Mouse (Mus musculus) limb, embryonic 13.5 days (tissue): ENCODE data around the gene Chst12. TPM values are rescaled to one million over a fixed set of nuclear protein-coding genes. Genes with fewer than 3 reads are reported as not detected.
"Not testable (repeated sequence)": the region's sequence is repeated elsewhere in the genome, so short reads cannot be mapped to it uniquely, and the experiment has no call there.

ENCODE experiments used
- ATAC-seq: fragments of 200-750 bp; cut with Nextera tagmentation; 2 replicates; pipeline ENCODE4 v1.8.0; 2017; ENCODE audit warnings: low read depth, moderate number of reproducible peaks, moderate TSS enrichment; ENCODE audit not compliant: low FRiP score
- H3K27ac ChIP-seq: fragments of 300-500 bp; sonication (generic); 2 replicates; pipeline ENCODE4 v1.5.1; 2015; ENCODE audit warnings: inconsistent platforms, mild to moderate bottlenecking, moderate library complexity
- H3K27me3 ChIP-seq: fragments of 300-500 bp; sonication (generic); 2 replicates; pipeline ENCODE4 v1.6.1; 2015; ENCODE audit warnings: mild to moderate bottlenecking, inconsistent platforms
- H3K36me3 ChIP-seq: fragments of 300-500 bp; sonication (generic); 2 replicates; pipeline ENCODE4 v1.6.1; 2015; ENCODE audit warnings: inconsistent platforms, mild to moderate bottlenecking, moderate library complexity
- H3K4me1 ChIP-seq: fragments of 300-500 bp; sonication (generic); 2 replicates; pipeline ENCODE4 v1.6.1; 2015; ENCODE audit warnings: inconsistent platforms
- H3K4me2 ChIP-seq: fragments of 300-500 bp; sonication (generic); replicated peaks from 2 replicates; pipeline ENCODE4 v1.6.1; 2015; ENCODE audit warnings: inconsistent platforms, mild to moderate bottlenecking, moderate library complexity
- H3K4me3 ChIP-seq: fragments of 300-500 bp; sonication (generic); 2 replicates; pipeline ENCODE4 v1.5.1; 2015; ENCODE audit warnings: moderate library complexity, mild to moderate bottlenecking, inconsistent platforms
- H3K9ac ChIP-seq: fragments of 300-500 bp; sonication (generic); 2 replicates; pipeline ENCODE4 v1.6.1; 2015; ENCODE audit warnings: mild to moderate bottlenecking, inconsistent platforms
- H3K9me3 ChIP-seq: fragments of 300-500 bp; sonication (generic); 2 replicates; pipeline ENCODE4 v1.6.1; 2016; ENCODE audit warnings: inconsistent platforms
- WGBS: fragments of 180-500 bp; shearing (Covaris S2); methylation state at CpG from one replicate; pipeline ENCODE4 v1.1.7; 2015; 5-methylcytosine and 5-hydroxymethylcytosine counted together
- polyA plus RNA-seq: library from polyadenylated mRNA; unstranded; fragments of >200 nt; fragmentation: Nextera tagmentation; extraction: Ambion mirVana; gene quantifications from 2 replicates; pipeline ENCODE4 v1.2.1, GENCODE M21; 2015

Gene Chst12
- polyA plus RNA-seq: 20.4 and 21.2 TPM in 2 replicates

DNA sequence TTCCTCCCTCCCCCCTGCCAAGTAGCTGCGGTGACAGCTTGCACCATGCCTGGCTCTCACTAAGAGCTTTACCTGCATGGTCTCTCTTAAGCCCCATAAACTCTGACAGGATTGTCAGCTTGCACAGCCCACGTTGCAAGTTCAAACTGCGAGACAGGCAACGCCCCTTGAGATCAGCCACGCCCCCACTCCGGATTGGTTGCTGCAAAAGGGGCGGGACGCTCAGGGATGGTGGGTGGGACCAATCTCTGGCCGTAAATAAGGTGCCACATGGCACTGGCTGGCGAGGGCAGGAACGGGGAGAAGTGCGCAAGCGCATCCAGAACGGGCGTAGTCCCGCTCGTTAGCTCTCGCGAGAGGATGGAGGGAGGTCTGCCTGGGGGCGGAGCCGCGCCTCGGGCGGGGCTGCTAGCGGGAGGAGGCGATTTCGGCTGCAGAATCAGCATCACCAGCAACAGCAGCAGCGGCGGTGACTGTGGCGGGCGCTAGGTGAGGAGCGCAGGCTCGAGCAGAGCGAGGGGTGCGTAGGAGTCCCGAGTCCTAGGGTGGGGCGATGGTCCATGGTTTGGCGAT lies at the start of gene Chst12:
Gene Chst12 (plus strand): TSS at position 343 of the 573 bp plus-strand sequence.
- peak; percentile 96 for ATAC-seq
- H3K27ac ChIP-seq: peak within 1 kb of the TSS; percentile 58
- H3K4me3 ChIP-seq: peak within 1 kb of the TSS; percentile 68
- H3K27me3 ChIP-seq: no peaks in the 10 kb centered on the region
- peaks cover 66% of the 10 kb centered on the region for H3K4me1 ChIP-seq
- H3K36me3 ChIP-seq: no peaks in the 10 kb centered on the region
- WGBS: under 1% methylated on average over 35 of the region's 38 CpGs
- H3K9me3 ChIP-seq: no peaks in the 10 kb centered on the region
- H3K4me2 ChIP-seq: peak within 1 kb of the TSS; percentile 95
- H3K9ac ChIP-seq: peak within 1 kb of the TSS; percentile 86

DNA sequence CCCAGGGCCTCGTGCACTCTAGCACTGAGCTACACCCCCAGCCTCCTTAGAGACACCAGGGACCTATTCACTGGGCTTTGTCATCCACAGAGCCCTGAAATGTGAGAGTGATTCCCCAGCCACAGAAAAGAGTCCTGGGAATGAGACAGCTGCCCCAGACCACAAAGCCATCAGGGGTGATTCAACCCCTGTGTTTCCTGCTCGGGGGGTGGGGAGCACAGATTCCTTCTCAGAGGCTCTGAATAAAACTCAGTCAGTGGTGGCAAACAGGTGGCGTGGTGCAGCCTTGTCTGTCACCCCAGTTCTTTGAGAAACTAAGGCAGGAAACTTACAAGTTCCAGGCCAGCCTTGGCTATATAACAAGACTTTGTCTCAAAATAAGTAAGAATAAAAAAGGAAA lies 43.9 kb upstream of the Chst12 start:
- ATAC-seq: no peak
- no peaks in the 10 kb centered on the region for H3K27me3 ChIP-seq
- WGBS: 70% methylated on average over 3 of the region's 3 CpGs
- no peak overlapping the region for H3K27ac ChIP-seq
- H3K36me3 ChIP-seq: no peaks in the 10 kb centered on the region
- H3K9me3 ChIP-seq: peaks cover 13% of the 10 kb centered on the region
- no peak overlapping the region for H3K9ac ChIP-seq
- H3K4me1 ChIP-seq: no peaks in the 10 kb centered on the region
- no peak overlapping the region for H3K4me2 ChIP-seq
- no peak overlapping the region for H3K4me3 ChIP-seq

DNA sequence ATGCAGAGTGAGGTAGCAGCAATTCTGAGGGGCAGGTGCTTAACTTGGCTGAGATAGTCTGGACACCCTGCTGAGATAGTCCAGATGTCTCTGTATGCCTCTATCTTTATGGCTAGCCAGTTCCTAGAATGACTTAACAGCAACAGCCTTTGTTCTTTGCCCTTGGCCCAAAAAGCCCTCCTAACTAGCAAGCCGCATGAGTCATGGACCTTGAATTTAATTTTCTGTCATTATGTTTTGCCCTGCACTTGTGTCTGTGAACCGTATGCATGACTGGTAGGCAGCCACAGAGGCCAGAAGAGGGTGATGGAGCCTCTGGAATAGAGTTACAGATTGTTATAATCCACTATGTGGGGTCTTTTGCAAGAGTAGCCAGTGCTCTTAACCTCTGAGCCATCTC lies 42.2 kb upstream of the Chst12 start:
- not testable (repeated sequence) for H3K27me3 ChIP-seq, H3K4me2 ChIP-seq, H3K4me1 ChIP-seq, H3K4me3 ChIP-seq, H3K36me3 ChIP-seq, H3K27ac ChIP-seq, H3K9ac ChIP-seq, ATAC-seq
- 86% methylated on average over 2 of the region's 2 CpGs for WGBS
- H3K9me3 ChIP-seq: peaks cover 13% of the 10 kb centered on the region

DNA sequence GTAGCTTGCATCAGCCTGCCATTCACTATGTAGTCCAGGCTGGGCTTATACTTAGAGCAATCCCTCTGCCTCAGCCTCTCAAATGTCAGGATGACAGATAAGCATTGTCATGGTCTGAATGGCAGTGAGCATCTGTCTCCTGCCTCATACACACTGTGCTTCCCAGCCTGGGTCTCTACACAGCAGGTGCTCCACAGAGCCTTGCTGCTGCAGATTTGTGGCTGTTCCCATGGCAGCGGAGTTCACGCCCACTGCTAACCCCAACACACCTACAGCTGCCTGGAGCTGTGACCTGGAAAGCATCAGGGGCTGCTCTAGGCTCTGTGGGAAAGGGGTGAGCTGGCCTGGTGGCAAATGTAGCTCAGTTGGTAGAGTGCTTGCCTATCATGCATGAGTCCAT lies 40.4 kb upstream of the Chst12 start:
- Histone ChIP-seq H3K9ac (no peak overlapping the region), H3K36me3 (no peaks in the 10 kb centered on the region), H3K9me3 (peaks cover 13% of the 10 kb centered on the region), H3K4me1 (no peaks in the 10 kb centered on the region), H3K27ac (no peak overlapping the region), H3K4me3 (no peak overlapping the region), H3K27me3 (no peaks in the 10 kb centered on the region), H3K4me2 (no peak overlapping the region)
- no peak for ATAC-seq
- WGBS: 79% methylated on average over 2 of the region's 2 CpGs

DNA sequence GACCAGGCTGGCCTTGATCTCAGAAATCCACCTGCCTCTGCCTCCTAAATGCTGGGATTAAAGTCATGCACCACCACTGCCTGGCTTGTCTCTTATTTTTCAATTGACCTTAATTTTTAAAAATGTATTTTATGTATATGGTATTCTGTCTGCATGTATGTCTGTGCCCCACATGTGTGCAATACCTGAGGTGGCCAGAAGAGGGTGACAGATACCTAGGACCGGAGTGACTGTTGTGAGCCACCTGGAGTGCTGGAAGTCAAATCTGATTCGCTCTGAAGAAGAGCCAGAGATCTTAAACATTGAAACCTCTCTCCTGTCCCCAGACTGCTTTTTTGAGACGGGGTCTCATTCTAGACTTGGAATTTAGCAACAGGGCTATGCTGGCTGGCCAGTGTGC lies 33.0 kb upstream of the Chst12 start:
- 77% methylated on average over 3 of the region's 3 CpGs for WGBS
- H3K27me3 ChIP-seq: no peaks in the 10 kb centered on the region
- H3K27ac ChIP-seq: no peak overlapping the region
- H3K9me3 ChIP-seq: peaks cover 5% of the 10 kb centered on the region; the same call in 1 of the 2 replicates
- H3K4me3 ChIP-seq: no peak overlapping the region
- no peaks in the 10 kb centered on the region for H3K4me1 ChIP-seq
- no peak overlapping the region for H3K9ac ChIP-seq
- no peaks in the 10 kb centered on the region for H3K36me3 ChIP-seq
- H3K4me2 ChIP-seq: no peak overlapping the region
- ATAC-seq: no peak

DNA sequence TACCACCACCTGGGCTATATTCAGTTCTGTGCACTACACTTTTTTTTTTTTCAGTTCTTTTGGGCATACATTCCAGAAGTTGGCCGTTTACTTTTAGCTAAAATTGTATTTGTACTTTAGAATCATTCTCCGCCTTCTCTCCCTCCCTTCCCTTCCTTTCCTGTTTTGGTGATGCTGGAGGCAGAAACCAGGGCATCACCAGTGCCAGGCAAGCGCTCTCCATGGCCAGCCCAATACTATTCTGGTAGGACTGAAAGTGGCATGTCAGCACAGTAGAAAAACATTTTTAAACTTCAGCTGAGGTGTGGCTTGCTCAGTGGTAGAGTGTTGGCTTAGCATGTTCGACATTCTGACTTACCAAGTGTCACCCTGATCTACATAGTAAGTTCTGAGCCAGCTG lies 23.9 kb upstream of the Chst12 start:
- no peaks in the 10 kb centered on the region for H3K4me1 ChIP-seq
- H3K4me3 ChIP-seq: no peak overlapping the region
- H3K36me3 ChIP-seq: no peaks in the 10 kb centered on the region
- H3K9me3 ChIP-seq: peaks cover 4% of the 10 kb centered on the region; the same call in 1 of the 2 replicates
- peaks cover 4% of the 10 kb centered on the region; the same call in 1 of the 2 replicates for H3K27me3 ChIP-seq
- H3K4me2 ChIP-seq: no peak overlapping the region
- no peak overlapping the region for H3K27ac ChIP-seq
- WGBS: 78% methylated on average over 4 of the region's 4 CpGs
- no peak overlapping the region for H3K9ac ChIP-seq
- ATAC-seq: no peak

DNA sequence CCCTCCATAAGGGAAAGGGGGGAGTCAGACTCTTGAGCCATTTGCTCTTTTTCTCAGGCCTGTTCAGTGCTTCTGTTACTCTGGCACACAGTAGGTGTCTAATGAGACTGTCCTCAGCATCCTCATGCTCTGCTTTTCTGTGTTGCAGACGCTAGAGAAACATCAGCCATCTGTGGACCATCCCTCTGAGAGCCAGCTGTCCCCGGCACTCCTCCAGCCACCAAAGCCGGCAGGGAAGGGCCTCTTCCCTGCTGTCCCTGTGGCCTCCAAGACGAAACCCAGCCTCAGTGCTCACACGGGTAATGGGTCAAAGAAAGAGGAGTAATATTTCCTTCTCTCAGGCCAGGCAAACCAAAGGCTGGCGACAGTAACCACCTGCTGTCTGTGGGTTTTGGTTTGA lies 14.2 kb upstream of the Chst12 start:
- Histone ChIP-seq H3K9me3 (no peaks in the 10 kb centered on the region), H3K27me3 (peaks cover 15% of the 10 kb centered on the region), H3K4me3 (no peak overlapping the region), H3K4me1 (no peaks in the 10 kb centered on the region), H3K4me2 (no peak overlapping the region), H3K27ac (no peak overlapping the region), H3K36me3 (no peaks in the 10 kb centered on the region), H3K9ac (no peak overlapping the region)
- ATAC-seq: no peak
- WGBS: 46% methylated on average over 6 of the region's 6 CpGs

DNA sequence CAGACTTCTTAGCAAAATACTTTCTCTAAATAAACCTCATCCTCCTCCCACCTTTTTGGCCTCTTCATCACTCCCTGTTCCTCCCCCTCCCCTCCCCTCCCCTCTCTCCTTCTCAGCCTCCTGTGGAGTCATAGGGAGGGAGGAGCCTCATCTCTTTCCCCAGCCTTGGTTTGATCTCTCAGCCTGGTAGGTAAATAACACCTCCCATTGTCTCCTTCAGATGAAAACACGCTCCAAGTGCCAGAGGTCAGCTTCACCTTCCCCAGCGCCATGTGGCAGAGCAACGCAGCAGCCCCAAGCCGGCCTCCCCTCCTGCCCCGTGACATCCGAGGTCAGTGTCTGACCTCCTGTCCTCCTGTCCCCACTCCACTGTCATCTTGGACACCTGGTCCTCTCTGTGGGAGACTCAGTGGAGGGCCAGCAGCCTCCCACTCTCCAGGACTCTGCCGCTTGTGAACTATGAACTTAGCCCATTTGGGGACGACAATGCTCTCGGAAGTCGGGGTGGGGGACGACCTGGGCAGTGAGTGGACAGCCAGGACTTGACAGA lies 12.6 kb upstream of the Chst12 start:
- no peaks in the 10 kb centered on the region for H3K36me3 ChIP-seq
- 0 out of 2 replicates have a peak, but pooled peaks cover 5% of the 10 kb centered on the region for H3K27me3 ChIP-seq
- H3K4me1 ChIP-seq: no peaks in the 10 kb centered on the region
- 23% methylated on average over 11 of the region's 11 CpGs for WGBS
- no peak for ATAC-seq
- H3K9ac ChIP-seq: no peak overlapping the region
- no peak overlapping the region for H3K4me3 ChIP-seq
- H3K4me2 ChIP-seq: no peak overlapping the region
- no peaks in the 10 kb centered on the region for H3K9me3 ChIP-seq
- H3K27ac ChIP-seq: no peak overlapping the region

DNA sequence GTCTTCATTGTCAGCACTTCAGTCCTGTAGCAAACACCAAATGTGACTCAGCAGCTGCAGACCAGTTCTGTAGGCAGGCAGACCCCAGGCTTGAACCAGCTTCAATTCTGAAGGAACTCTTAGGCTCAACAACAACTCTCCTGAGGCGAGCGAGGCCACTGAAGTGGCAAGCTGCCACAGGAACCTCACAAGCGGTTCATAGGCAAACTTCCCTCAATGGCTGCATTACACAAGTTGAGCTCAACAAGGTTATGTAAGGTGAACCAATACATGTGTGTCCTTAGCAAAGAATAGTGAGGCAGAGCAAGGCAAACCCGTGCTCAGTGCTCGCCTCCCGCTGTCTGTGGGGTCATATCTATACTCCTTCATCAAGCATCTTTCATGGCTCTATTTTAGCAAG lies 7.2 kb upstream of the Chst12 start:
- WGBS: 76% methylated on average over 6 of the region's 6 CpGs
- no peak overlapping the region for H3K9ac ChIP-seq
- H3K4me3 ChIP-seq: no peak overlapping the region
- no peak overlapping the region for H3K27ac ChIP-seq
- H3K27me3 ChIP-seq: no peaks in the 10 kb centered on the region
- H3K4me2 ChIP-seq: no peak overlapping the region
- no peaks in the 10 kb centered on the region for H3K36me3 ChIP-seq
- H3K4me1 ChIP-seq: peaks cover 10% of the 10 kb centered on the region
- H3K9me3 ChIP-seq: no peaks in the 10 kb centered on the region
- no peak for ATAC-seq

DNA sequence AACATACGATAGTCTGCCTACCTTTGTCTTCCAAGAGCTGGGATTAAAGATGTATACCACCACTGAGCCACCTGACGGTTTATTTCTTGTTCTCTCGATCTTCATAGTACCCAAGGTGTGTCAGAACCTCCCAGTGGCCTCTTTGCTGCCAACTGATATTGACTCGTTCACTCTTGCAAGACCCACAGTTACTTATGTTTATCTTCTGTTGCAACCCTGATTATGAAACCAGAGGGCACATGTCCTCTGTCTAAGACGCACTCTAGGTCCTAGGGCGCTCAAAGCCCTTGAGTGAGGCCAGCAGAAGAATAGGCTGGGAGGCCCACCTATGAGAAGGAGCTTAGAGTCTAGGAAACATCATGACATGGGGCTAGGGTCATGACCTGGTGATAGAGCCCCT lies 4.6 kb upstream of the Chst12 start:
- Histone ChIP-seq H3K4me3 (no peak overlapping the region), H3K4me1 (peaks cover 21% of the 10 kb centered on the region), H3K36me3 (no peaks in the 10 kb centered on the region), H3K9me3 (no peaks in the 10 kb centered on the region), H3K4me2 (no peak overlapping the region), H3K27me3 (no peaks in the 10 kb centered on the region), H3K27ac (no peak overlapping the region), H3K9ac (no peak overlapping the region)
- WGBS: 90% methylated on average over 6 of the region's 6 CpGs
- ATAC-seq: no peak

DNA sequence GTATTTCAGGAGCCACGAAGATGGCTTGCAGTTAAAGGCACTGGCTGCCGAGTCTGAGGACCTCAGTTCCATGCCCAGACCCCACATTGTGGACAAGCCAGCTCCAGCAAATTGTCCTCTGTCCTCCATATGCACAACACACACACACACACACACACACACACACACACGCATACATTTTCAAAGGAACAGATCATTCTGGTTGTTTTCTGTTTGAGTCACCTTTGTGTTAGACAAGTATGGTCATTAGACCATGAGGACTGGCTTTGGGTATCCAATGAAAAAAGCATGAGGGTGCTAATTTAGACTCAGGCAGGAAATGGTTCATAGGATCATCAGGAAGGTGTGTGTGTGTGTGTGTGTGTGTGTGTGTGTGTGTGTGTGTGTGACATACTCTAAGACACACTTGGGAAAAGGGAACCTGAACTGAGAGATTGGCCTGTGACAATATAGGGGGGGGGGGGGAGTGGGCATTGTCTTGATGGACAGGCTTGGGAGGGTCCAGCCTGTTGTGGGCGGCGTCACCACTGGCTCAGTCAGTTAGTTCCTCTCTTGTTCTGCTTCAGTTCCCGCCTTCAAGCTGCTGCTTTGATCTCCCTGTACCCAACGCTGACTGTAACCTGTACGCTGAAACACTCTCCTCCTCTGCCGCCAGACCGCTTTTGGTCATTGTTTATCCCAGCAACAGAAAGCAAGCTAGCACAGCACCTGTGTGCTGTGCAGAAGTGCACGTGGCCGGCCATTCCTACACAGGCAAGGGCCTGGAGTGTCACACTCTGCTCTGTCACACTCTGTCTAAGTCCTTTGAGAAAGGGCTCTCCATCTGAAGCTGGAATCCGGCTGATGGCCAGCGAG lies 3.1 kb upstream of the Chst12 start:
- Histone ChIP-seq H3K4me3 (peak overlapping the region; percentile 28), H3K4me1 (peaks cover 35% of the 10 kb centered on the region), H3K9me3 (no peaks in the 10 kb centered on the region), H3K27ac (no peak overlapping the region), H3K9ac (peak overlapping the region; percentile 65), H3K27me3 (no peaks in the 10 kb centered on the region), H3K36me3 (no peaks in the 10 kb centered on the region), H3K4me2 (peak overlapping the region; percentile 63)
- 20% methylated on average over 14 of the region's 14 CpGs for WGBS
- no peak for ATAC-seq

DNA sequence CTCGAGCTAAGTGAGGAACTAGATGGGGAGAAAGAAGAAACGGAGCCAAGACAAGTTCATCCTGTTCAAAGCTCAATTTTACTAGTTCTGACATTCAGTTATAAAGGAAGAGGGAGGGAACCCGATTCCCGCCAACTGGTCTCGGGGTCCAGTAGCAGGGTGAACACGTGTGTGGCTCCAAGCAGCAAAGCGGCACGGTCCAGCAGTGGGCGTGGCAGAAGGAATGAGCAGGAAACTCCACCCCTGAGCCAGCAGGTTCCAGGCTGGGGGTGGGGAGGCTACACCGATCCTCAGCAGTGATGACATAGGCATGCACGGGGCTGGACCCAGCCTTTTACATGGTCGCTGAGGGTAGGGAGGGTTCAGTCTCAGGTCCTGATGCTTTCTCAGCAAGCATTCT lies 2.4 kb upstream of the Chst12 start:
- Histone ChIP-seq H3K4me2 (peak overlapping the region; percentile 63), H3K4me1 (peaks cover 42% of the 10 kb centered on the region), H3K9ac (peak overlapping the region; percentile 65), H3K4me3 (peak overlapping the region; percentile 28)
- under 1% methylated on average over 12 of the region's 12 CpGs for WGBS
- ATAC-seq, H3K9me3 ChIP-seq, H3K27ac ChIP-seq, H3K27me3 ChIP-seq, H3K36me3 ChIP-seq: not testable (repeated sequence)
